Mouse (Mus musculus) left cerebral cortex, adult 9 months (tissue): ENCODE measurements around the gene Gm10999.
"Not testable (repeated sequence)": the region's sequence is repeated elsewhere in the genome, so short reads cannot be mapped to it uniquely, and the experiment has no call there.

Source experiments
- DNase-seq, 2 experiments: peaks; one replicate each; pipeline ENCODE4 v3.0.0; 2022; ENCODE audit warnings: low spot score in 2 of 2

Gm10999 gene

GRCm38 (mm10) chr8:129131561-129131960 lies at the start of gene Gm10999:
Gm10999 (minus strand) TSS chr8:129131661.
- DNase-seq = no peak

- no peak for DNase-seq
Measured at GRCm38 (mm10) chr8:129133475-129133874, 2.0 kb upstream of the Gm10999 start.

GRCm38 (mm10) chr8:129115761-129116160 lies 15.7 kb downstream of the Gm10999 start:
- not testable (repeated sequence) for DNase-seq
